Mouse (Mus musculus) embryonic fibroblast, embryonic 13.5 days (primary cell): Measurements from ENCODE around the gene Cox15.

Experiments
- CTCF ChIP-seq: IDR thresholded peaks from 2 replicates; pipeline ENCODE4 v1.5.1; 2011; ENCODE audit warnings: mild to moderate bottlenecking, control low read depth, low read length, moderate library complexity, borderline replicate concordance; ENCODE audit not compliant: insufficient read depth
- POLR2A ChIP-seq: IDR thresholded peaks from 2 replicates; pipeline ENCODE4 v1.6.1; 2011; ENCODE audit warnings: low read depth, mild to moderate bottlenecking, control low read depth, low read length, moderate library complexity

- TF ChIP-seq CTCF (no peak), POLR2A (no peak)
These were observed 48.6 kb downstream of the Cox15 start for GRCm38 (mm10) chr19:43704211-43704610.
